Mouse (Mus musculus) gastrocnemius, postnatal 25 days (tissue): ENCODE results near the gene Stk39. TPM values are rescaled to one million over a fixed set of nuclear protein-coding genes. Genes with fewer than 3 reads are reported as not detected.

ENCODE experiments used
- DNase-seq: peaks from one replicate; pipeline ENCODE4 v3.0.0; 2022
- total RNA-seq, 2 experiments: library from RNA; stranded (reverse); gene quantifications; 1 replicate in 1 of 2; 2 replicates in 1 of 2; pipeline ENCODE4 v1.2.3; 2021

Stk39 gene
- total RNA-seq, 2 experiments from 2014 or later: 4.7 to 4.8 TPM

DNA sequence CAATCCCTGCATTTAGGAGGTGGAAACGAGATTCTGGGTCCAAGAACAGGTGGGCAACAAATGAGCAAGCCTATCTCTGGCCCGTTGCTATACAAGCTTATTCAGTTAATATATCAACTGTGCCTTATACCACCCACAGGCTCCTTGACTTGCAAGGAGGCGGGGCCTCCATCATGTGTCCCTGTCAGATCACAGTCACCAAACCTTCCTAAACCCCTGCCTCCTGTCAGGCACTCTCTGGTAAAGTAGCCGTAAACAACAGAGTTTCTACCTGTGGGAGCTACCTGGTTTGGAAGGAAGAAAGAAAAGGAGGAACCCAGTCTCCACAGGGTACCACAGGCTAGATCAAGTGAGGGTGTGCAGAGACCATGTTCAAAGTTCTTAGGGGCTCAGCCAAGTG lies 90.2 kb downstream of the Stk39 start:
- DNase-seq: no peak

- DNase-seq: peak; percentile 26
Measured at GRCm38 (mm10) chr2:68381205-68381604, 90.9 kb downstream of the Stk39 start.

DNA sequence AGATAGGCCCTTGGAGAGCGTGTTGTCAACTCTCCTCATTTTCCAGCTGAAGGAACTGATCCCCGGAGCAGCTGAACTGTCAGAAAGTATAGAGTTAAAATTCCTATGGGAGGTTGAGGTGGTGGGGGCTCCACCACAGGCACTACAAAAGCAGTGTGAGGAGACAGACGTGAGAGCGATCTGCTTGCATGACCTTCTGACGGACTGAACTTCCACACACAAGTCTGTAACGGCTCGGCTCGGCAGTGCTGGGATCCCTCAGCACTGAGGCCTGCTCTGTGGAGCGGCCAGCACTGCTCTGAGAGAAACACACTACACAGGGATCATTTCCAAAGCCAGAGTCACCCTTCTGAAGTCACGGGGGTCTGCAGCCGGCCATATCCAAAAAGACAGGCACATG lies 92.4 kb downstream of the Stk39 start:
- no peak for DNase-seq

- DNase-seq: no peak
Measured at GRCm38 (mm10) chr2:68378319-68378718, 93.7 kb downstream of the Stk39 start.

DNA sequence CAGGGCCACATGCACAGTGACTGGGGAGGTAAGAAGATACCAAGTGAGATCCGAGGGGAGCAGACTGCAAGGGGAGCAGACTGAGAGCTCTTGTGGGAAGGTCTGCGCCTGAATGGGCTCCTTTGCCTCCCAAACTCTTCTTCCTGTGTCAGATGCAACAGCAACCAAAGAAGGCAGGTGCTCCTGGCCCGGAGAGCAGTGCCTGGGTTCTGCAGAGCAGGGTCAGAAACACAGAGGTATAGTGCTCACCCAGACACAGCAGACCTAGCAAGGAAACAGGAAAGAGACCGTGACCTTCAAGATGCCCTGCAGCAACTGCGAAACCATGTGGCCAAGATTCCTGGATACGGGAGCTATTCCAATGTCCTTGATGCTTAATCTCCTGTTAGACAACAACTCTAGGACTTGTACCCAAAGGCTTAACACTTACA lies 94.8 kb downstream of the Stk39 start:
- no peak for DNase-seq

DNA sequence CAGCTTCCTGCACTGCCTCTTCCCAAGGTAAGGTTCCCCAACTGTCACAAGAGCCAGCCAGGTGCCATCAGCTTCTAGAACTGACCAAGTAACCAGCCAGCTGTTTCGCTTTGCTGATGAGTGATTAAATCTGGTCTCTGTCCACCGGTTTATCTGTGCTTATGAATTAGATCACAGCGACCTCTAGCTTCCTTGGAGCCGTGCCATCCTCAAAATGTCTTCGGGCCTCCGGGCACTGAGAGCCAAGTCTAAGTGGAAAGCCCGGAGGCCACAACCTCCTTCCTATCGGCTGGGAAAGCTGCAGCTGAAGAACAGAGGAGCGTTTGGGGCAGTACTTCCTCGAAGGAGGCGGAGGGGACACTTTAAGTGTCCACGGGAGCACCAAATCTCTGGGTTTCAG lies 95.4 kb downstream of the Stk39 start:
- peak; percentile 38 for DNase-seq

- DNase-seq: no peak
Measured at GRCm38 (mm10) chr2:68374202-68374601, 97.9 kb downstream of the Stk39 start.

GRCm38 (mm10) chr2:68371912-68372311 lies 100.2 kb downstream of the Stk39 start:
- no peak for DNase-seq

DNA sequence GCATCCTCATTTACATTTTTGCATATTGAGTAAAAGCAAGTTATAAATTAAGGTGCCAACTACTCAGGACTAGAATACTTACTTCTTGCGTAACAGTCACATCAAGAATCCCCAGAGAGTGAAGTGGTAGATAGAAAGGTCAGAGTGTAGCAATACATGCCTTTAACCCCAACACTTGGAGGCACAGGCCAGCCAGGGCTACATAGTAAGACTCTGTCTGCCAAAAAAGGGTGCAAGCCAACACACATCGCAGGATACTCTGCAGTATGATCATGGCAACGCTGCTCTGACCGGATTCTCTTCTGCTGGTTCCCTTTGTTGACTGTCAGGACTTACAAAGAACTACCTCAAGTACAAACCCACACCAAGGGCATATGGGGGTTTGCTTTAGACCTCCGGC lies 101.7 kb downstream of the Stk39 start:
- no peak for DNase-seq

DNA sequence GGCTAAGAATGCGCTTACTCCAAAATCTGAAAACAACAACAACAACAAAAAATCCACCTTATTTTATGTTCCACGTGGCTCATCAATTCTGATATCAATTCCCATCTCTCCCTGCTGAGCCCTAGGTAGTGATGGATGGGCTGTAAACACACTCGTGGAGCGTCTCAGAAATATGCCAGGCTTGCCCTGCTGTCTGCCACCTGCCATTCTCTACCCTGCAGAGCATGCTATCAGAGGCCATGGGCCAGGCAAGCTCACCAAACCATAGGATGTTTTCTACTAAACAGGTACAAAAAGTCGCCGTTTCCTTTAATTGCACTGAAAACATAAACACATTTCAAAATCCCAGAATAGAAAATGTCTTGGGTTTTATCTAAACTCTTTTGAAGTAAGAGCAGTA lies 103.0 kb downstream of the Stk39 start:
- no peak for DNase-seq

GRCm38 (mm10) chr2:68367944-68368343 lies 104.1 kb downstream of the Stk39 start:
- no peak for DNase-seq

DNA sequence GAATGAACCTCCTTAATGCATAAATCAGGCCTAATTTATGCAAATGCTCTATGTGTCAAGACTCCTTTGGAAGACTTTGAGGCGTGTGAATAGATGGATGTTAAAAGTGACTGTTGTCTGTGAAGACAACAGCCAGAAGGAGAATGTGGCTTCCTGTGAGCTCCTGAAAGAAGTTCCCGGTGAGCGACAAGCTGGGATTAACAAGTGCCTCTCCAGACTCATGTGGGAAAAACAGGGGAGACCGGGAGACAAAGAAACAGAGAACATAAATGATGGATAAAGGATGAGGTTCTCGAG lies 105.2 kb downstream of the Stk39 start:
- no peak for DNase-seq

- no peak for DNase-seq
Measured at GRCm38 (mm10) chr2:68366091-68366896, 105.8 kb downstream of the Stk39 start.

DNA sequence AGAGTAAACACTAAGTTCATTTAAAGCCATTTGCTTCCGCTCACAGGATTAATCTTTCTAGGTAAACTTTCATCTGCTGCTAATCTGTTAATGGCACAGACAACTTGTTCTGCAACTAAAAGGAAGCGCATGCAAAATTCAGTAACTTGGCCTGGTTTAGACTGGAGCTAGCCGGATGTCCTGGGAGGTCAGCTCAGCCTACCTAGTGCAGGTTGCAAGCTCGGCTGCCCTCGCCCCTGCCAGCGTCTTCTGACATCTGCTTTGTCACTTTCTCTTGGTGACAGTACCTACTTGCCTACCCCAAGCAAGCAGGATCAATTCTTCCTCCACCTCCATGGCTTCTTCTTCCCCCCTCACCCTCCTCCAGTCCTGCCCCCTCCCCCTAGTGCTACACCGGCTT lies 106.6 kb downstream of the Stk39 start:
- no peak for DNase-seq

DNA sequence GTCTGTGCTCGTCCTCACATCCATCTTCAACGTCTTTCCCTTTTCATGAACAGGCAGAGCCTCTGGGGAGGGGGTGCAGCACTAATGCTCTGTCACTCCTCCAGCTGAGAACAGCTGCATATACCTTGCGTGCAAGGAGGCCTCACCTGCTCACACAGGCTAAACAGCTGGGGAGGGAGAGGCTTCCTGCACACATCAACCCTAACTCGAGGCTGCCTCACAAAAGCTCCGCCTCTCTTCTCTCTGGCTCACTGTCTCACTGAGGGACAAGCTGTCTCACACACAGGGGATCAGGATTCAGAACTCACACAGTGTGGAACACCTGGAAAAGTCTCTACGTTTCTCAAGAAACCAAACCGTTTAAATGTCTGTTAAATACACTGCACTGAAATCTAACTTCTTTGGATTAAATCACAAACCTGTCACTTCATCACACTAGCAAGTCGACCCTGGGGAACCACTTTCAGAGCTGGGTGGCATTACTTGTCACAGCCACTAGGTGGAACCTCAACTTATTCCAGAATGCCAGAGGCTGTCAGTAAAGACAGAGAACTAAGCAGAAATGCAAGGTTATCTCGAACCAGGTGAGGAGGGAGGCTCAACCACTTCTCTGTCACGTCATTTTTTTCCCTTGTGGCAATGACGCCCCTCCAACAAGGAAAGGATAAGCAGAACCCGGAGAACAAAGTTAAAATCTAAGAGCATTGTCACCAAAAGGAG lies 107.7 kb downstream of the Stk39 start:
- DNase-seq: no peak

- no peak for DNase-seq
Measured at GRCm38 (mm10) chr2:68363159-68363558, 108.9 kb downstream of the Stk39 start.

DNA sequence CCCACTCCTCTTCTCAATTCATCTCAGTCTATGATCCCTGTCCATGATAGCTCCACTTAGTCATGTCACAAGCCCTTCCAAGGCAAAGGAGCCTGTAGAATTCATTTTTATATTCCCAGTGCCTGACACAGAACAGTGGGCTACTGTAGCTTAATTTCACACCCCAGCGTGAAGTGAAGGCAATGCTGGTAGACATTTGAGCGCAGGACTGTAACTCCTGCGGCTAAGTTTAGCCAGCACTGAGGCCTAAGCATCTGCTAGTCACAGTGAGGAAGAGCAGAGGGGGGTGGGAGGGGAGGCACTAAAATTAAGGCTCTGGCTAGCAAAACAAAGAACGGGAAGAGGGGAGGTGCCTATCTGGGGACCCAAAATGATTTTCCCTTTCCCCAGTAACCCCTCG lies 110.4 kb downstream of the Stk39 start:
- no peak for DNase-seq

DNA sequence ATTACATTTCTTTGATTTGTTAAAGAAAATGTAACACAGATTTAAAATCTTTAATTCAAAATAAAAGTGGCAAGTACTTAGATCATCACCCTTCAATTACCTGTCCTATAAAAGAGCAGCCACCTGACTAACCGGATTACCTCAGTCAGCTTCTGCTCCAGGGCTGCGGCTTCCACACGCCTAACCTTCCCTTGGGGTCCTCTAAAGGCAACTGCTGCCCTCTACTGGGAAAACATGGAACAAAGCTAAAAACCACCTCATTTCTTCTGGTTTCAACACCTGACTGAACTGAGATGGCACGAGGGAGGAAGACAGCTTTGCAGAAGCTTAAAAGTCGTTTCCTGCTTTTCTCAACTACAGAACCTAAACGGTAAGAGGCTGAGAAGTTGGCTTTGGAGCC lies 121.4 kb downstream of the Stk39 start:
- no peak for DNase-seq

DNA sequence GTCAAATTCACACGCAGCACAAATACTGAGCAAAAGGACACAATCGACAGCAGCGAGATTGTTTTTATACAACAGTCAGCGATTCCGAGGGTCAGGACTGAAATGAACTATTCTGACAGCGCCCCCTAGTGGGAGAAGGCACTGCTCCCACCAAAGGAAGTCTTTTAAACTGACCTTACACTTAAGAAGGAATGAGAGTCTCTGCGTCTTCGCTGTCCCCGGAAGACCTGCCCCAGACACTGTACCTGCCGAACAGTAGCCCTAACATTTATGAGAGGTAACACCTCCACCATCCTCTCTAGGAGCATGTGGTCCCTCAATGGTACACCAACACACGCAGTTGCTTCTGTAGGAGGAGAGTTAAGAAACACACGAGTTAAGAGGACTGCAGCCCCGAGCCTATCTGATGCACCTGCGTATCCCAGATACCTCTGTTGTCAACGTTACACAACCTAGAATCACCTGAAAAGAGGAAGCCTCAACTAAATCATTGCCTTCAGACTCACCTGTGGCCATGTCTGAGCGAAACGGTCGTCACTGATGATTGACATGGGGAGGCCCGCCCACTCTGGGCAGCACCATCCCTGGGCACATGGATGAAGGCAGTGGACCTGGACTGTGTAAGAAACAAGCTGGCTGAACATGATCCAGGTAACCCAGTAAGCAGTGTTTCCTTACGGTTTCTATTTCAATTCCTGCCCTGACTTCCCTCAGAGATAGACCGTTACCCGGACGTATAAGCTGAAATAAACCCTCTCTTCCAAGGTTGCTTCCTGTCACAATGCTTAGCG lies 122.3 kb downstream of the Stk39 start:
- DNase-seq: peak; percentile 41

DNA sequence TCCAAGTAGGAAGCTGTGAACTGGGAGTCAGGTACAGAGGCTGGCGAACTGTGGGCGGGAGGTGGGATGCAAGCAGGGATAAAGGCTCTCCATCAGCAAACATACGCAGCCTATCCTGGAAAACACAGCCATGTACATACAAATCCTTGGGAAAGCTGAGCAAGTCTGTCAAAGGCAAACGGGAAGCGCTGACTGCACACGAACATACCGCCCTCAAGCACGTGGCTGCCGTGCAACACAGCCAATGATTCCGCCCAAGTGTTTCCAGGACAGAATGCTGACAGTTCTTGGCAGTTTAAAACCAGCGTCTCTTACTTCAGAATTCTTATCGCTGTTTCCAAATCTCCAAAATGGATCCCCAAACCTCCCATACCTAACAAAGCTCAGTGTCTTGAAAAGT lies 123.1 kb downstream of the Stk39 start:
- no peak for DNase-seq

GRCm38 (mm10) chr2:68346606-68347237 lies 125.3 kb downstream of the Stk39 start:
- DNase-seq: no peak

GRCm38 (mm10) chr2:68345269-68345668 lies 126.8 kb downstream of the Stk39 start:
- no peak for DNase-seq

- DNase-seq: no peak
Measured at GRCm38 (mm10) chr2:68343751-68344150, 128.3 kb downstream of the Stk39 start.
